1 mouse cellular context compared by ENCODE assay signal in the genomic region with DNA sequence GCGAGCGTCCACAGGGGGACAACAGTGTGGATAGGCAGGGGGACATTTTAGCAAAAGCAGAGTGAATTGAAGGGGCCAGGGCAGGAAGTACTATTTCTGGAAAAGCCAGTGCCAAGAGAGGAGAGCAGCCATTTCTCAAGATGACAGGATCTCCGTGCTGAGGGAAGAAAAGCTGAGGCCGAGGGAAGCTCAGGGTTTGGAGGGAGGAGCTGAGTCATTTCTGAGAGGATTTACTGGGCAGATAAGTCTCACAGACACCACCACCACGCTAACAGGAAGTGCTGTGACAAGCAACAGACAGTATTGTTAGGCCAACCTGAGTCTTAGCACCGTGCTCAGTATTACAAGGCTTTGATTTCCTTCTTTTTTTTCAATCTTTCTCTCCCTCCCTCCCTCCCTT.
TF ChIP-seq lines count a peak whose summit lies in the region.

No protein-coding gene starts in this region.

TF ChIP-seq in MEL, 35 proteins besides CTCF, POLR2A, EP300 and RAD21 (continued from another document):
- peak; percentile 36; the same call in 1 of the 2 replicates for TF ChIP-seq HCFC1 (IDR thresholded peaks at IDR 0.05; ENCODE audit: low read depth, low read length)
- TF ChIP-seq ZMIZ1 (IDR thresholded peaks at IDR 0.05; ENCODE audit: low read depth, low read length): no peak
- peak; percentile 83 for TF ChIP-seq GATA1 (IDR thresholded peaks at IDR 0.05; ENCODE audit: low read depth, low read length)
- TF ChIP-seq MAX (IDR thresholded peaks at IDR 0.05; ENCODE audit: low read length): peak; percentile 41; the same call in 1 of the 2 replicates
